Mouse (Mus musculus) intestine, embryonic 14.5 days (tissue): ENCODE measurements around the gene Paqr7. TPM values are rescaled to one million over a fixed set of nuclear protein-coding genes. Genes with fewer than 3 reads are reported as not detected.

Experiments
- ATAC-seq: fragments of 200-750 bp; cut with Nextera tagmentation; replicated peaks from 2 replicates; pipeline ENCODE4 v1.8.0; 2017; ENCODE audit warnings: low read depth, moderate number of reproducible peaks, moderate TSS enrichment, moderate library complexity; ENCODE audit not compliant: low FRiP score, low TSS enrichment
- DNase-seq: peaks from one replicate; pipeline ENCODE4 v3.0.0-alpha.2; 2018; ENCODE audit warnings: low spot score
- H3K27ac ChIP-seq: fragments of 300-500 bp; sonication (generic); 2 replicates; pipeline ENCODE4 v1.5.1; 2014; ENCODE audit warnings: low read depth, mild to moderate bottlenecking, control low read depth
- H3K27me3 ChIP-seq: fragments of 300-500 bp; sonication (generic); replicated peaks from 2 replicates; pipeline ENCODE4 v1.6.1; 2014; ENCODE audit warnings: low read length, control low read depth; ENCODE audit not compliant: control insufficient read depth, insufficient read depth
- H3K36me3 ChIP-seq: fragments of 300-500 bp; sonication (generic); 2 replicates; pipeline ENCODE4 v1.6.1; 2014; ENCODE audit warnings: low read length, control low read depth; ENCODE audit not compliant: control insufficient read depth, insufficient read depth
- H3K4me1 ChIP-seq: fragments of 300-500 bp; sonication (generic); replicated peaks from 2 replicates; pipeline ENCODE4 v1.6.1; 2014; ENCODE audit warnings: low read length, control low read depth, mixed read lengths; ENCODE audit not compliant: control insufficient read depth, insufficient read depth
- H3K4me2 ChIP-seq: fragments of 300-500 bp; sonication (generic); 2 replicates; pipeline ENCODE4 v1.6.1; 2014; ENCODE audit warnings: low read length
- H3K4me3 ChIP-seq: fragments of 300-500 bp; sonication (generic); 2 replicates; pipeline ENCODE4 v1.5.1; 2014; ENCODE audit warnings: low read depth, low read length, control low read depth, mixed read lengths
- H3K9ac ChIP-seq: fragments of 300-500 bp; sonication (generic); 2 replicates; pipeline ENCODE4 v1.6.1; 2014; ENCODE audit warnings: mild to moderate bottlenecking, low read length
- H3K9me3 ChIP-seq: fragments of 300-500 bp; sonication (generic); 2 replicates; pipeline ENCODE4 v1.6.1; 2016; ENCODE audit warnings: low read length, control low read depth; ENCODE audit not compliant: control insufficient read depth
- WGBS: fragments of 180-500 bp; shearing (Covaris S2); extraction: QIAGEN DNeasy Blood & Tissue Kit; methylation state at CpG from one replicate; pipeline ENCODE4 v1.1.7; 2014; 5-methylcytosine and 5-hydroxymethylcytosine counted together
- polyA plus RNA-seq: library from polyadenylated mRNA; unstranded; fragments of >200 nt; fragmentation: Nextera tagmentation; extraction: Ambion mirVana; gene quantifications from 2 replicates; pipeline ENCODE4 v1.2.1, GENCODE M21; 2014

Paqr7 gene
- polyA plus RNA-seq, 1 experiment from 2014 or later, result 2.1 TPM

DNA sequence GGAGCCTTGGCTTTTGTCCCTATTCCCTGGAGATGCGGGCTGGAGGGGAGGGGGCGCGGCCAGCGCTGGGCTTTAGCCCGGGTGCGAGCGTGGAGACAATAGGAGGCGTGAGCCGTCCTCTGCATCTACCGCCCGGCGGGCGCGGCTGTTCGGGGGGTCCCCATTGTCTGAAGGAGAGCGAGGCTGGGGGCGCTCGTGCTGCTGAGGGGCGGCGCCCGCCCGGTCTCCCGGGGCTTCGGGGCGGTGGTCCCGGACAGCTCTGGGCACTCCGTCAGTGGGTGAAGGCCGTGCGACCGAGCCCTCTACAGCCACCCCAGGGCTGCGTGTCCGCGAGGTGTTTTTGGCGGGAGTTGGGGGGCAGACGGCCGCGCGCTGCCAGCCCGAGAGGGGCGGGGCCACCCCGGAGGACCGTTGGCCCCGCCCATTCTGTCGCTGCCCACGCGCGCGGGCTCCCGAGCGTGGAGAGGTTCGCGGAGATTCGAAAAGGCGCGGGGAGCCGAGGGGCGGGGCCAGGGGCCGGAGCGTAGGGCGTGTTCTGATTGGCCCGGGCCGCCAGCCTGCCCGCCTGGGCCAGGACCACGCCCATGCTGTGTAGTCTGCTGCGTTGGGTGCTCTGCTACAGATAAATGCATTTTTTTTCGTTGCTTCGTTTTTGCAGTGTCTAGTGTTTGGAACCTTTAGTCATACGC, 27.8 kb upstream of the Paqr7 start:
- Histone ChIP-seq H3K9ac (peak overlapping the region; percentile 96), H3K4me3 (peak overlapping the region; percentile 90), H3K27me3 (no peaks in the 10 kb centered on the region), H3K9me3 (no peaks in the 10 kb centered on the region), H3K27ac (peak overlapping the region; percentile 87), H3K4me2 (peak overlapping the region; percentile 99), H3K36me3 (peaks cover 30% of the 10 kb centered on the region), H3K4me1 (peaks cover 7% of the 10 kb centered on the region)
- ATAC-seq (peak; percentile 84), DNase-seq (peak; percentile 95)
- under 1% methylated on average over 66 of the region's 68 CpGs for WGBS

DNA sequence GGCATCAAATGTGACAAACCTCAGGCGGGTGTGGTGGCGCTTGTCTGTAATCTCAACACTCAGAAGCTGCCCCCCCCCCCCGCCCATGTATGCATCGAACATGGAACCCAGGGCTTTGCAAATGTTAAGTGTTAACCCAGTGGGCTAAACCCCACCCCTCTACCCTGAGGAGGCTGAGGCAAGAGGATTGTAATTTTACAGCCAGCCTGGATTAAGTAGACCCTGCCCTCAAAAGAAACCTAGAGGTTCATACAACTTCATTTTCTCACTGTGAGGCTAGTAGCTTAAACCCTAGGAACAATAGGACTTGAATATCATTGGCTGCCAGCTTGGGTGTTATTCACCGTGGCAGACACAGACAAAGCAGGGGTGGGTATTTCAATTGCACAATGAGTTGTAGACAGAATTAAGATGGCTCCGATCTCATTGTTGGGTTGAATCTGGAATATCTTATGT, 27.1 kb upstream of the Paqr7 start:
- peak overlapping the region; percentile 96 for H3K9ac ChIP-seq

DNA sequence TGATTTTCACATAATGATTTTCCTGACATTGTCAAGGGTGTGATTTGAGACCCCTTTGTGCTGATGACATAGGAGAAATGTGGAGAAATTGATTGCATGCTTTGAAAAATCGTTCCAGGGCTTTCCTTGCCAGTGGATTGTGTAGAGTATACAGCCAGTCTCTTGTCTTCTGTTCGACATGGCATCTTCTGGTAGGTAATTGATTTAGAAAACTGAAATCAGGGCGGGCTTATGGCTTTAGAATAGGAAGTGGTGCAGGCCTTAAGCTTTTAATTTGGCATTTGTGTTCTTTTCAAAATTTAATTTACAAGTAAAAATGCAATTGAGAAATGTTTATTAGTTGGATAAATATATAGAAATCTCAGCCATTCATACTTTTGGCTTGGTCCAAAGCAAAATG, 26.5 kb upstream of the Paqr7 start:
- Histone ChIP-seq H3K36me3 (peaks cover 42% of the 10 kb centered on the region), H3K9me3 (no peaks in the 10 kb centered on the region), H3K27me3 (no peaks in the 10 kb centered on the region), H3K4me1 (peaks cover 7% of the 10 kb centered on the region), H3K27ac (no peak overlapping the region), H3K4me3 (peak overlapping the region; percentile 90), H3K9ac (peak overlapping the region; percentile 96), H3K4me2 (peak overlapping the region; percentile 99)
- 57% methylated on average over 3 of the region's 3 CpGs for WGBS
- ATAC-seq (no peak), DNase-seq (no peak)

More for the DNA sequence above, 27.1 kb upstream of the Paqr7 start:
- Histone ChIP-seq H3K27ac (peak overlapping the region; percentile 87), H3K4me1 (peaks cover 7% of the 10 kb centered on the region), H3K4me3 (peak overlapping the region; percentile 90), H3K9me3 (no peaks in the 10 kb centered on the region), H3K27me3 (no peaks in the 10 kb centered on the region), H3K36me3 (peaks cover 36% of the 10 kb centered on the region), H3K4me2 (peak overlapping the region; percentile 99)
- ATAC-seq (no peak), DNase-seq (peak; percentile 58)
- 16% methylated on average over 6 of the region's 6 CpGs for WGBS

DNA sequence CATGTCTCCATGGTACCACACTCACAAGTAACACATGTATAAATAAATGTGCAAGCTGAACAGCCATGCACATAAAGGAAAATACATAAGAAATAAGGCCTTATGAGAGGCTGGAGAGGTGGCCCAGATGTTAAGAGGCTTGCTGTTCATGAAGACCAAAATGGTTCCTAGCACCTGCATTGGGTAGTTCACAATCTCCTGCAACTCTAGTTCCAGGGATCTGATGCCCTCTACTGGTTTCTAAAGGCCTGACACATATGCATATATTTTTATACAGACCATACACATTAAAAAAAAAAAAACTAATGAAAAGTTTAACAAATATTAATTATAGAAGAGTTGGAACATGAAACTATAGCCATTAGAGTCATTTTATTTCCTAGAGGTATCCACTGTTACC, 25.0 kb upstream of the Paqr7 start:
- Histone ChIP-seq H3K4me3 (no peak overlapping the region), H3K9me3 (no peaks in the 10 kb centered on the region), H3K27ac (no peak overlapping the region), H3K36me3 (peaks cover 53% of the 10 kb centered on the region), H3K9ac (no peak overlapping the region), H3K4me2 (no peak overlapping the region), H3K27me3 (no peaks in the 10 kb centered on the region), H3K4me1 (peaks cover 7% of the 10 kb centered on the region)
- ATAC-seq (no peak), DNase-seq (no peak)

DNA sequence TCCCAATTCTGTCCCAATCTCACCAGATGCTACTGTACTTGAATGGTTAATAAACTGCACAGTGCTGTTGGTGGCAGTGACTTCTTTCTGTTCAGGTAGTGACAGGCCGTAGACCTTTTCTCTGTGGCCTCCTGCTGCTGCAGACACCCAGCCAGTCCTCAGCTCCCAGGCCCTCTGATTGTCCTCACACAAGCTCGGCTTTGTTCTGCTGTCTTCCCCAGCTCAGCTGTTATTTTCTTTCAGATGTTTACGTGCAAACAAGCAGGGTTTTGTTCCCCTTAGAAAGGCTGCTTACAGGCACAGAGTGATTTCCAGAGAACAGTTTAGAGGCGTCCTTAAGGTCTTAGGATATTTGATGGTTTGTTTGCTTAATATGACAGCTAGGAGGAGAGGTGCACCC, 22.7 kb upstream of the Paqr7 start:
- Histone ChIP-seq H3K9me3 (no peaks in the 10 kb centered on the region), H3K36me3 (peaks cover 59% of the 10 kb centered on the region), H3K4me3 (no peak overlapping the region), H3K9ac (no peak overlapping the region), H3K4me1 (peaks cover 7% of the 10 kb centered on the region), H3K27ac (no peak overlapping the region), H3K27me3 (no peaks in the 10 kb centered on the region), H3K4me2 (no peak overlapping the region)
- 74% methylated on average over 4 of the region's 4 CpGs for WGBS
- DNase-seq (no peak), ATAC-seq (no peak)

DNA sequence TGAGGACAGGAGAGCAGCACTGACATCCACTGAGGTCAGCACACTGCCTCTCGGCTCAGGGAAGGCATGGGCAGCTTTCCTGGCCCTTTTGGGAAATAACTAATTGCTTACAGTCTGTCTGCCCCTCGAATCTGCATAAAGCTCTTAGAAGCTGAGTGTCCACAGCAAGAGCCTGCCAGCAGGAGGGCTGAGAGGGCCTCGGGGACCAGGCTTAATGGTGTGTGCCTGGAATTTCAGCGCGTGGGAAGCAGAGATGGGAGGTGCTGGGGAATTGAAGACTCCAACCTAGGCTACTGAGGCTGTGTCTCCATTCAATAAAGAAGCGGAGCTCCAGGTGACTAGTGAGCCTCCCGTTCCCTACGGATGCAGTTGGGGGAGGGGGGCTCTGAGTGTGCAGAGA, 22.3 kb upstream of the Paqr7 start:
- Histone ChIP-seq H3K4me2 (no peak overlapping the region), H3K36me3 (peaks cover 59% of the 10 kb centered on the region), H3K4me3 (no peak overlapping the region), H3K4me1 (peaks cover 7% of the 10 kb centered on the region), H3K9ac (no peak overlapping the region), H3K27me3 (no peaks in the 10 kb centered on the region), H3K9me3 (no peaks in the 10 kb centered on the region), H3K27ac (no peak overlapping the region)
- WGBS, result 72% methylated on average over 8 of the region's 8 CpGs
- ATAC-seq, result no peak
- DNase-seq, result no peak

DNA sequence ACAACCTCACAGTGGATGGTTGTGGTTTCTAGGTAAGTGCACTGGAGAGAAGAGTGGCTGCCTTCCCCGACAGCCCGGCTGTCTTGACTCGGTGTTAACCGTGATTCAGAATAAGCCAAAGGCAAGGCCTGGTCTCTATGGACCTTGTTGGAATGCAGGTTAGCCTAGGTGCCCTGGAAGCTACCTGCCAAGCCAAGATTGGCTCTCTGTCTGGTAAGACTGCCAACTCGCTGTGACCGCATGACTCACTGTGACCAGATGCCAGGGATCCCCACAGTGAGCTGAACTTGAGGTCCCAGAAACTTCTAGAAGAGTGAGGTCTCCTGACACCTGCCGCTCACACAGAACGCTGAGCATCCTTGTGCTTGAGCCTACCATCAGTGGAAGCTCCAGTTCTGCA, 19.6 kb upstream of the Paqr7 start:
- no peaks in the 10 kb centered on the region for H3K27me3 ChIP-seq
- peaks cover 45% of the 10 kb centered on the region for H3K36me3 ChIP-seq
- H3K27ac ChIP-seq, result no peak overlapping the region
- no peak for DNase-seq
- no peak overlapping the region for H3K9ac ChIP-seq
- no peak overlapping the region for H3K4me3 ChIP-seq
- no peak for ATAC-seq
- H3K9me3 ChIP-seq, result no peaks in the 10 kb centered on the region
- no peak overlapping the region for H3K4me2 ChIP-seq
- WGBS, result 90% methylated on average over 8 of the region's 8 CpGs
- no peaks in the 10 kb centered on the region for H3K4me1 ChIP-seq

DNA sequence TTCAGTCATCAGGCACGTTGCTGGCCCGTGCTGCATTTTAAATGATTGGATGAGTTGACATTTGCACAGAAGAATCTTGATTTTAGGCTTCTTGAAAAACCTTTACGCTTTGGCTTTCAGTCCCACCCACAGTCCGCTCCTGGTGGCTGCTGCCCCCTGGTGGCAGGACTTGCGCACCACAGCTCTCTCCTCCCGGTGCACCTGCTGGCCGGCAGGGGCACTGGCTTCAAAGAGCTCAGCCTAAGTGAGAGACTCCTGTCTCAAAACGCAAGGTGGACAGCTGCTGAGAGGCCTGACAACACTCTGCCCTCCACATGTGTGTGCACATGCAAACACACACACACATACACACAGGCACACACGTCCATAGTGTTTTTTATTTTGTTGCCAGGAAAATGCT, 18.5 kb upstream of the Paqr7 start:
- H3K4me2 ChIP-seq, result no peak overlapping the region
- WGBS, result 8% methylated on average over 9 of the region's 9 CpGs
- no peaks in the 10 kb centered on the region for H3K27me3 ChIP-seq
- no peak overlapping the region for H3K9ac ChIP-seq
- H3K9me3 ChIP-seq, result no peaks in the 10 kb centered on the region
- H3K4me1 ChIP-seq, result no peaks in the 10 kb centered on the region
- peaks cover 33% of the 10 kb centered on the region for H3K36me3 ChIP-seq
- H3K27ac ChIP-seq, result no peak overlapping the region
- peak; percentile 99 for DNase-seq
- ATAC-seq, result peak; percentile 59
- H3K4me3 ChIP-seq, result no peak overlapping the region

DNA sequence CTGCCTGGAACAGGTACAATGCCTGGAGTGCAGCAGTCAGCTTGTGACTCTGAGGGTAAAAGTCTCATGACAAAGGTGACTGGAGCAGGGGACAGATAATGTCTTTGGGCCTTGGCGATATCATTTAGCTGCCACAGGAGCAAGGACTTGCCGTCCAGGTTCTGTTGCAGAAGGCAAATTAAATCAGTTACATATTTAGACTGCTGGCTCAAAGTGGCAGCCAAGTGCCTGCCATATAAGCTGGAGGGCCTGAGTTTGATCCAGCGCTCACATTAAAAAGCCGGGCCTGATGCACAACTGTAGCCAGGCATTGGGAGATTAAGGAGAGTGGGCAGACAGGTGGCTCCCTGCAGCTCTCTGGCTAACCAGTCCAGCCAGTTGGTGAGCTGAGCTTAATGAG, 16.7 kb upstream of the Paqr7 start:
- WGBS, result 86% methylated on average over 4 of the region's 4 CpGs
- no peak overlapping the region for H3K4me2 ChIP-seq
- H3K36me3 ChIP-seq, result peaks cover 19% of the 10 kb centered on the region
- H3K9ac ChIP-seq, result no peak overlapping the region
- H3K4me1 ChIP-seq, result no peaks in the 10 kb centered on the region
- H3K27me3 ChIP-seq, result no peaks in the 10 kb centered on the region
- DNase-seq (no peak), ATAC-seq (no peak)
- no peak overlapping the region for H3K27ac ChIP-seq
- no peak overlapping the region for H3K4me3 ChIP-seq
- no peaks in the 10 kb centered on the region for H3K9me3 ChIP-seq
